10 mouse cellular contexts compared by ENCODE assay signal in genomic region chr17:88553001-88553449, GRCm38 (mm10). TPM values are rescaled to one million over a fixed set of nuclear protein-coding genes. Genes with fewer than 3 reads are reported as not detected.
DNase-seq lines count a peak whose midpoint lies in the region; ATAC-seq and TF ChIP-seq lines count a peak whose summit lies in the region.
"Had no signal": no experiment of that assay in that cellular context is flagged by ENCODE, and none has a peak within 500 bp of the region (broad histone marks: within the 10 kb centered on the region; RNA-seq: fewer than 3 reads in every experiment).

No protein-coding gene starts in this region.

- H3K4me1 ChIP-seq in heart, embryonic 16.5 days (ENCODE audit: control insufficient read depth, insufficient read depth, low read length) = 0 out of 2 replicates have a peak, but pooled peaks cover 3% of the 10 kb centered on the region
- H3K4me1 ChIP-seq in heart, embryonic 10.5 days = peaks cover 30% of the 10 kb centered on the region
- H3K4me1 ChIP-seq in midbrain, embryonic 11.5 days (ENCODE audit: control insufficient read depth, insufficient read depth, low read length) = peaks cover 3% of the 10 kb centered on the region; the same call in 1 of the 2 replicates
- H3K4me1 ChIP-seq in midbrain, embryonic 15.5 days = no peaks in the 10 kb centered on the region
- peaks cover 3% of the 10 kb centered on the region; the same call in 1 of the 2 replicates for H3K4me1 ChIP-seq in intestine, postnatal 0 days (replicated peaks; ENCODE audit: control insufficient read depth, insufficient read depth, low read length)

- no peak for DNase-seq in heart, embryonic 10.5 days (ENCODE audit: low spot score)
- DNase-seq in midbrain, embryonic 11.5 days (ENCODE audit: low spot score, missing footprints) = peak; percentile 67
- DNase-seq in thymus, postnatal 10 days (ENCODE audit: low spot score in 2 of 2) = peak; percentile 61 to 67
- no peak for DNase-seq in gastrocnemius, postnatal 14 days
- no peak for DNase-seq in layer of hippocampus, adult 8-10 months (ENCODE audit: low spot score in 2 of 2)

- H3K4me3 ChIP-seq in heart, embryonic 16.5 days (ENCODE audit: low read length) = no peak overlapping the region
- no peak overlapping the region for H3K4me3 ChIP-seq in heart, embryonic 10.5 days
- no peak overlapping the region for H3K4me3 ChIP-seq in midbrain, embryonic 11.5 days (ENCODE audit: low read depth, low read length)
- no peak overlapping the region for H3K4me3 ChIP-seq in midbrain, embryonic 15.5 days
- H3K4me3 ChIP-seq in intestine, postnatal 0 days (ENCODE audit: low read depth, low read length) = no peak overlapping the region
- H3K4me3 ChIP-seq: erythroblast, embryonic 14.5 days had no signal

- peak; percentile 72 for ATAC-seq in heart, embryonic 16.5 days (replicated peaks; ENCODE audit: extremely low read depth, insufficient read depth, low FRiP score)
- peak; percentile 56; the same call in 1 of the 2 replicates for ATAC-seq in midbrain, embryonic 11.5 days (ENCODE audit: low FRiP score)
- ATAC-seq in midbrain, embryonic 15.5 days (replicated peaks) = no peak
- peak; percentile 18; the same call in 1 of the 2 replicates for ATAC-seq in intestine, postnatal 0 days

- no peaks in the 10 kb centered on the region for H3K27me3 ChIP-seq in heart, embryonic 16.5 days (ENCODE audit: control insufficient read depth, insufficient read depth, low read length)
- H3K27me3 ChIP-seq in heart, embryonic 10.5 days (ENCODE audit: insufficient read depth, poor library complexity, severe bottlenecking) = no peaks in the 10 kb centered on the region
- H3K27me3 ChIP-seq in midbrain, embryonic 11.5 days (ENCODE audit: control insufficient read depth, insufficient read depth, low read length) = no peaks in the 10 kb centered on the region
- H3K27me3 ChIP-seq in midbrain, embryonic 15.5 days (replicated peaks) = no peaks in the 10 kb centered on the region
- no peaks in the 10 kb centered on the region for H3K27me3 ChIP-seq in intestine, postnatal 0 days (replicated peaks; ENCODE audit: control insufficient read depth, insufficient read depth, low read length)

- WGBS in heart, embryonic 16.5 days = 43% methylated on average over 8 of the region's 8 CpGs
- WGBS in heart, embryonic 10.5 days = 42% methylated on average over 8 of the region's 8 CpGs
- WGBS in midbrain, embryonic 11.5 days = 57% methylated on average over 8 of the region's 8 CpGs
- WGBS in midbrain, embryonic 15.5 days = 56% methylated on average over 8 of the region's 8 CpGs
- 31% methylated on average over 8 of the region's 8 CpGs for WGBS in intestine, postnatal 0 days

- H3K4me2 ChIP-seq in heart, embryonic 16.5 days (ENCODE audit: low read depth, low read length) = no peak overlapping the region
- H3K4me2 ChIP-seq in midbrain, embryonic 11.5 days = no peak overlapping the region
- no peak overlapping the region for H3K4me2 ChIP-seq in midbrain, embryonic 15.5 days
- H3K4me2 ChIP-seq in intestine, postnatal 0 days (replicated peaks; ENCODE audit: low read depth) = no peak overlapping the region

- intact Hi-C loops in gastrocnemius, postnatal 14 days (cut with DNase I; ENCODE audit: low total_unique reads) = loop anchor here (10.0 kb wide), 1 partner anchor 92 kb away; no protein-coding TSS in a partner anchor

- H3K27ac ChIP-seq in heart, embryonic 16.5 days (ENCODE audit: low read length) = peak overlapping the region; percentile 37; the same call in 1 of the 2 replicates
- no peak overlapping the region for H3K27ac ChIP-seq in heart, embryonic 10.5 days
- H3K27ac ChIP-seq in midbrain, embryonic 11.5 days (ENCODE audit: low read depth, low read length) = no peak overlapping the region
- no peak overlapping the region for H3K27ac ChIP-seq in midbrain, embryonic 15.5 days
- H3K27ac ChIP-seq in intestine, postnatal 0 days (ENCODE audit: low read depth, low read length) = peak overlapping the region; percentile 75

- H3K9me3 ChIP-seq in heart, embryonic 16.5 days (replicated peaks; ENCODE audit: control insufficient read depth, low read length) = no peaks in the 10 kb centered on the region
- H3K9me3 ChIP-seq in heart, embryonic 10.5 days = no peaks in the 10 kb centered on the region
- no peaks in the 10 kb centered on the region for H3K9me3 ChIP-seq in midbrain, embryonic 11.5 days (ENCODE audit: control insufficient read depth, low read length)
- no peaks in the 10 kb centered on the region for H3K9me3 ChIP-seq in midbrain, embryonic 15.5 days
- H3K9me3 ChIP-seq in intestine, postnatal 0 days (ENCODE audit: control insufficient read depth) = no peaks in the 10 kb centered on the region

- no peak for TF ChIP-seq CTCF in intestine, postnatal 0 days (IDR thresholded peaks at IDR 0.05; ENCODE audit: low read depth)

- peaks cover 14% of the 10 kb centered on the region for H3K36me3 ChIP-seq in heart, embryonic 16.5 days (ENCODE audit: control insufficient read depth, insufficient read depth)
- peaks cover 30% of the 10 kb centered on the region; the same call in 1 of the 2 replicates for H3K36me3 ChIP-seq in heart, embryonic 10.5 days
- H3K36me3 ChIP-seq in midbrain, embryonic 11.5 days (ENCODE audit: control insufficient read depth, insufficient read depth, low read length) = no peaks in the 10 kb centered on the region
- peaks cover 15% of the 10 kb centered on the region for H3K36me3 ChIP-seq in midbrain, embryonic 15.5 days (replicated peaks)
- peaks cover 54% of the 10 kb centered on the region for H3K36me3 ChIP-seq in intestine, postnatal 0 days (ENCODE audit: control insufficient read depth, insufficient read depth)

- H3K9ac ChIP-seq in heart, embryonic 16.5 days (ENCODE audit: low read length) = no peak overlapping the region
- H3K9ac ChIP-seq in midbrain, embryonic 11.5 days (ENCODE audit: low read length) = no peak overlapping the region
- H3K9ac ChIP-seq in midbrain, embryonic 15.5 days = no peak overlapping the region
- H3K9ac ChIP-seq in intestine, postnatal 0 days (ENCODE audit: low read depth, low read length) = no peak overlapping the region

RNA-seq across cellular contexts. Expression of gene Ppp1r21, which starts 23.1 kb away (rescaled TPM):
- 12.4 and 14.1 TPM in 2 replicates for polyA plus RNA-seq in heart, embryonic 16.5 days (2015; fragmentation: Nextera tagmentation; extraction: Ambion mirVana)
- polyA plus RNA-seq in heart, embryonic 10.5 days (2016; fragmentation: Nextera tagmentation; extraction: Ambion mirVana) = 17.3 and 19.6 TPM in 2 replicates
- 22.7 and 24.0 TPM in 2 replicates for polyA plus RNA-seq in midbrain, embryonic 11.5 days (2014; fragmentation: Nextera tagmentation; extraction: Ambion mirVana)
- 38.3 and 38.5 TPM in 2 replicates for polyA plus RNA-seq in midbrain, embryonic 15.5 days (2015; fragmentation: Nextera tagmentation; extraction: Ambion mirVana)
- polyA plus RNA-seq in intestine, postnatal 0 days (2015; fragmentation: Nextera tagmentation; extraction: Ambion mirVana) = 25.8 and 27.2 TPM in 2 replicates
- total RNA-seq in gastrocnemius, postnatal 14 days (2021) = 1 to 10 TPM; 6.1 to 6.6 TPM
- total RNA-seq in layer of hippocampus, adult 8-10 months (2022) = 10 to 100 TPM; 71.9 to 83.2 (median 78.0) TPM

RNA-seq across cellular contexts. Expression of gene Ston1, which starts 44.5 kb away (rescaled TPM):
- 4.7 and 5.0 TPM in 2 replicates for polyA plus RNA-seq in heart, embryonic 16.5 days (2015; fragmentation: Nextera tagmentation; extraction: Ambion mirVana)
- 3.6 and 4.5 TPM in 2 replicates for polyA plus RNA-seq in heart, embryonic 10.5 days (2016; fragmentation: Nextera tagmentation; extraction: Ambion mirVana)
- polyA plus RNA-seq in midbrain, embryonic 11.5 days (2014; fragmentation: Nextera tagmentation; extraction: Ambion mirVana) = 2.7 and 2.9 TPM in 2 replicates
- polyA plus RNA-seq in midbrain, embryonic 15.5 days (2015; fragmentation: Nextera tagmentation; extraction: Ambion mirVana) = 2.1 and 2.2 TPM in 2 replicates
- polyA plus RNA-seq in intestine, postnatal 0 days (2015; fragmentation: Nextera tagmentation; extraction: Ambion mirVana) = 3.7 and 3.9 TPM in 2 replicates
- total RNA-seq in gastrocnemius, postnatal 14 days (2021) = 10 to 100 TPM; 18.5 to 18.9 TPM
- total RNA-seq in layer of hippocampus, adult 8-10 months (2022) = 10 to 100 TPM; 11.3 to 16.7 (median 15.4) TPM
- total RNA-seq: hematopoietic stem cell, adult 5-6 weeks had no signal
- polyA plus RNA-seq: erythroblast, embryonic 14.5 days had no signal

Comparison
In these comparisons a context has a peak if more than half of its experiments do, and no peak if none do; other contexts are left out.
1. H3K27ac ChIP-seq: peak in heart, embryonic 16.5 days (single experiment) and intestine, postnatal 0 days (single experiment); none in heart, embryonic 10.5 days (single experiment), midbrain, embryonic 11.5 days (single experiment) and midbrain, embryonic 15.5 days (single experiment).
2. DNase-seq: peak in midbrain, embryonic 11.5 days (single experiment) and thymus, postnatal 10 days (2 of 2); none in heart, embryonic 10.5 days (single experiment), gastrocnemius, postnatal 14 days (single experiment) and layer of hippocampus, adult 8-10 months (0 of 2).